Mouse (Mus musculus): Measurements from ENCODE around the gene Arhgef33. TPM values are rescaled to one million over a fixed set of nuclear protein-coding genes. Genes with fewer than 3 reads are reported as not detected.

The Arhgef33 gene
- 1.8 TPM for polyA plus RNA-seq (2014; fragmentation: Illumina TruSeq; extraction: RNeasy Lipid Tissue Mini Kit (QIAGEN cat#74804); ENCODE audit: low replicate concordance)

DNA sequence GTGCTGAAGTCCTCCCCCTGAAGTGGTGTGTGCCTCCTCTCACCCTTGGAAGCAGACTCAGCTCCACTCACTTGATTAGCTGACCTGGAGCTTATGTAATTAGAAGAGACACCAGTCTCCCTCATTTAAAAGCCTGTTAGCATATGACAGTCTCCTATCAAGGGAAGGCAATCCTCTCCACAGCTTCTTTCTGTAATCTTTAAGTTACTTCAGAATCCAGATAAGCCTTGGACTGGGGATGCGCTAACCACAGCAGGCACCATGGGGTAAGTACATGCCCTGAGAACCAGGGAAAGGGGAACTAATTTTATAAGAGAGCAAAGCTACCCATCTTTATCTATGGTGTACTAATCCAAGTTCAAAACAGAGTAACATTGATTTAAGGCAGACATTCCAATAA lies at the start of gene Arhgef33:
Arhgef33 (plus strand) TSS at position 157 of the 400 bp plus-strand sequence.

DNA sequence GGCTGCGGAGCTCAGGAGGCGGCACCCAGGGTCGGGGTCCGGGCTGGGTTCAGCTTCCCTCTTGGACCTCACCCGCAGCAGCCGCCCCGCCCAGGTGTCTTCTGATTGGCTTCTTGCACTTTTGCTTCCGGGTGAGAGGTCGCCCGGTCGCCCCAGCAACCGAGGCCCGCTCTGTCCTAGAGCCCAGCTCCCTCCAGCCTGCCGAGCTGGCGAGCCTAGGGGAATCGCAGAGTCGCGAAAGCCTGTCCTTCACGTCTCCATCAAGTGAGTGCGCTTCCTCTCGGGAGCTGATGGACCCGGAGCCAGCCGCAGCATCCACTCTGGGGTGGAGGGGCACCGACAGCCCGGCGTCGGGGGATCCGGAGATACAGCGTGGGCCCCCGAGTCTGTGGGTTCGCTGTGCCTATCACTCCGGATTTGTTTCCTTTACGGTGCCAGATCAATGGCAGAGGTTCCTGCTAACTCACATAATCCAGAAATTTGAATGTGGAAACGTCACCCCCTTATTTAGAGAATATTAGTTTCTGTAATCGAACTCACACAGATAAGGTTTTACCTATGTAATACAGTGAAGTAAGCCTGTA lies 17.0 kb upstream of the Arhgef33 start, which contains the start of the genes Morn2 and Dhx57:
Morn2 (plus strand) TSS at position 130 of the 584 bp plus-strand sequence.
Dhx57 (minus strand) TSS at position 403 of the 584 bp plus-strand sequence.

DNA sequence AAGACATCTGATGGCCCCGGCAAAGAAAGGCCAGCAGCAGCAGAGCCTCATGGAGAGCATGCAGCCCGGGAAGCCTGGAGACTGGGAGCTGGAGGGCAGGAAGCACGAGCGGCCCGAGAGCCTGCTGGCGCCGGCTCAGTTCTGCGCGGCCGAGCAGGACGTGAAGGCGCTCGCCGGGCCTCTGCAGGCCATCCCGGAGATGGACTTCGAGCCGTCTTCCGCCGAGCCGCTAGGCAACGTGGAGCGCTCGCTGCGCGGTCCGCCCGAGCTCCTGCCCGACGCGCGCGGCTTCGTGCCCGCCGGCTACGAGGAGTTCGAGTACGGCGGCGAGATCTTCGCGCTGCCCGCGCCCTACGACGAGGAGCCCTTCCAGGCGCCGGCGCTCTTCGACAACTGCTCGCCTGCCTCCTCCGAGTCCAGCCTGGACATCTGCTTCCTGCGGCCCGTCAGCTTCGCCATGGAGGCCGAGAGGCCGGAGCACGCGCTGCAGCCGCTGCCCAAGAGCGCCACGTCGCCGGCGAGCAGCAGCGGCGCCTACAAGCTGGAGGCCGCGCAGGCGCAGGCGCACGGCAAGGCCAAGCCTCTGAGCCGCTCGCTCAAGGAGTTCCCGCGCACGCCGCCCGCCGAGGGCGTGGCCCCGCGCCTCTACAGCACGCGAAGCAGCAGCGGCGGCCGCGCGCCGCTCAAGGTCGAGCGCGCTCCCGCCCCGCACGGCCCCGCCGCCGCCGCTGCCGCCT lies 66.0 kb downstream of the Arhgef33 start, which contains the start of gene Gm10190:
Gm10190 (minus strand) TSS at position 553 of the 737 bp plus-strand sequence.

Other genes starting within 250 kb of the Arhgef33 start
- 88.5 TPM for gene Hnrnpll, start 245.1 kb upstream of the Arhgef33 start, polyA plus RNA-seq (2014; fragmentation: Illumina TruSeq; extraction: RNeasy Lipid Tissue Mini Kit (QIAGEN cat#74804); ENCODE audit: low replicate concordance)
- 239 TPM for gene Galm, start 179.9 kb upstream of the Arhgef33 start, polyA plus RNA-seq (2014; fragmentation: Illumina TruSeq; extraction: RNeasy Lipid Tissue Mini Kit (QIAGEN cat#74804); ENCODE audit: low replicate concordance)
- 237 TPM for gene Srsf7, start 100.1 kb upstream of the Arhgef33 start, polyA plus RNA-seq (2014; fragmentation: Illumina TruSeq; extraction: RNeasy Lipid Tissue Mini Kit (QIAGEN cat#74804); ENCODE audit: low replicate concordance)
- gene Ttc39d, start 99.9 kb upstream of the Arhgef33 start, polyA plus RNA-seq (2014; fragmentation: Illumina TruSeq; extraction: RNeasy Lipid Tissue Mini Kit (QIAGEN cat#74804); ENCODE audit: low replicate concordance) = not detected
- gene Gemin6, start 83.0 kb upstream of the Arhgef33 start, polyA plus RNA-seq (2014; fragmentation: Illumina TruSeq; extraction: RNeasy Lipid Tissue Mini Kit (QIAGEN cat#74804); ENCODE audit: low replicate concordance) = 9.9 TPM
- 1.9 TPM for gene Morn2, start 17.2 kb upstream of the Arhgef33 start, polyA plus RNA-seq (2014; fragmentation: Illumina TruSeq; extraction: RNeasy Lipid Tissue Mini Kit (QIAGEN cat#74804); ENCODE audit: low replicate concordance)
- gene Dhx57, start 16.9 kb upstream of the Arhgef33 start, polyA plus RNA-seq (2014; fragmentation: Illumina TruSeq; extraction: RNeasy Lipid Tissue Mini Kit (QIAGEN cat#74804); ENCODE audit: low replicate concordance) = 11.7 TPM
- not detected for gene Gm10190, start 66.1 kb downstream of the Arhgef33 start, polyA plus RNA-seq (2014; fragmentation: Illumina TruSeq; extraction: RNeasy Lipid Tissue Mini Kit (QIAGEN cat#74804); ENCODE audit: low replicate concordance)
- gene Sos1, start 173.0 kb downstream of the Arhgef33 start, polyA plus RNA-seq (2014; fragmentation: Illumina TruSeq; extraction: RNeasy Lipid Tissue Mini Kit (QIAGEN cat#74804); ENCODE audit: low replicate concordance) = 39.9 TPM

All from small intestine, adult 10 weeks (tissue).